Mouse (Mus musculus): ENCODE data around the gene Plin2. TPM values are rescaled to one million over a fixed set of nuclear protein-coding genes. Genes with fewer than 3 reads are reported as not detected.
"Not testable (repeated sequence)": the region's sequence is repeated elsewhere in the genome, so short reads cannot be mapped to it uniquely, and the experiment has no call there.

Plin2 gene
- polyA plus RNA-seq, 1 experiment from 2014 or later, result 51.9 TPM

DNA sequence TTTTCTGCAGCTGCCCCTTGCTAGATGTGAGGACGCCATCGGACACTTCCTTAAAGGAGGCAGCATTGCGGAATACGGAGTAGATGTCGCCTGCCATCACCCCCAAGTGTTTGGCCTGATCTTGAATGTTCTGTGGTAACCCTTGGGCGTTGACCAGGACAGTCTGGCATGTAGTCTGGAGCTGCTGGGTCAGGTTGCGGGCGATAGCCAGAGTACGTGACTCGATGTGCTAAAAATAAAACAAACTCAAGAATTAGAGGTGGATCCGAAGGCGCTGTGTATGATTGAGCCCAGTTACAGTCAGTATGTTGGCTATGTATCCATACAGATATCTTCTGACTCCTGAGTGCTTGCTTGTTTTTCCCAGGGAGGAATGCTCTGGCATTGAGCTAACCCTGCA is 12.7 kb downstream of the Plin2 start:
- peaks cover 32% of the 10 kb centered on the region for H3K36me3 ChIP-seq
- ATAC-seq (ENCODE audit: low FRiP score, low read depth), result no peak
- WGBS, result 98% methylated on average over 12 of the region's 12 CpGs

GRCm38 (mm10) chr4:86656410-86656809 is 13.4 kb downstream of the Plin2 start:
- H3K27me3 ChIP-seq; H3K9me3 ChIP-seq; H3K4me1 ChIP-seq (replicated peaks); H3K4me2 ChIP-seq; ATAC-seq (ENCODE audit: low FRiP score, low read depth); H3K9ac ChIP-seq; H3K4me3 ChIP-seq; H3K27ac ChIP-seq (replicated peaks): not testable (repeated sequence)
- 91% methylated on average over 8 of the region's 8 CpGs for WGBS
- H3K36me3 ChIP-seq, result peaks cover 32% of the 10 kb centered on the region

More for the DNA sequence above, 12.7 kb downstream of the Plin2 start:
- Histone ChIP-seq H3K4me3 (no peak overlapping the region), H3K9me3 (no peaks in the 10 kb centered on the region), H3K9ac (no peak overlapping the region), H3K27ac (replicated peaks) (no peak overlapping the region), H3K4me2 (no peak overlapping the region), H3K27me3 (no peaks in the 10 kb centered on the region), H3K4me1 (replicated peaks) (no peaks in the 10 kb centered on the region)

- Histone ChIP-seq H3K9me3 (no peaks in the 10 kb centered on the region), H3K4me3 (no peak overlapping the region), H3K27me3 (no peaks in the 10 kb centered on the region), H3K4me1 (replicated peaks) (no peaks in the 10 kb centered on the region), H3K27ac (replicated peaks) (no peak overlapping the region), H3K4me2 (no peak overlapping the region), H3K9ac (no peak overlapping the region), H3K36me3 (no peaks in the 10 kb centered on the region)
- no peak for ATAC-seq (ENCODE audit: low FRiP score, low read depth)
- WGBS, result 71% methylated on average over 10 of the region's 10 CpGs
Measured at GRCm38 (mm10) chr4:86651686-86652384, 18.0 kb downstream of the Plin2 start.

DNA sequence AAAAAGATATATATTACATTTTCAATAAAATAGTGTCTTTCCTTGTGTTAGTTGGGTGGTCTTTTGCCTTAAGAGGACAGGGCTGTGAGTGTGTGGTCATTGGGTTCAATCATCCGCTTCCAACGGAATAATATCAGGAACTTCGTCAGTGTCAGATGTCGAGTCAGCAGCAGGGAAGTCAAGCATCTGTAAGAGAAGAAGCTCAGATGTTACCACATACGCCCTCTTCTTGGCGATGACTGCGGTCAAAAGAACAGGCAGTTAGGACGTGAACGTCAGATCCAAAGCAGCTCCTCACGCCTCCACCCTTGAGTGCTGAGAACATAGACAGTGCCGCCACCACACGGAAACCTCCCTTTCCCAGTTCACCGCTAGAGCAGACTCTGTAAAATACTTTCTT is 21.5 kb downstream of the Plin2 start:
- H3K4me1 ChIP-seq (replicated peaks); H3K4me3 ChIP-seq; H3K36me3 ChIP-seq; H3K4me2 ChIP-seq; H3K9ac ChIP-seq; H3K27ac ChIP-seq (replicated peaks); H3K9me3 ChIP-seq; H3K27me3 ChIP-seq; ATAC-seq (ENCODE audit: low FRiP score, low read depth): not testable (repeated sequence)
- 93% methylated on average over 10 of the region's 13 CpGs for WGBS

DNA sequence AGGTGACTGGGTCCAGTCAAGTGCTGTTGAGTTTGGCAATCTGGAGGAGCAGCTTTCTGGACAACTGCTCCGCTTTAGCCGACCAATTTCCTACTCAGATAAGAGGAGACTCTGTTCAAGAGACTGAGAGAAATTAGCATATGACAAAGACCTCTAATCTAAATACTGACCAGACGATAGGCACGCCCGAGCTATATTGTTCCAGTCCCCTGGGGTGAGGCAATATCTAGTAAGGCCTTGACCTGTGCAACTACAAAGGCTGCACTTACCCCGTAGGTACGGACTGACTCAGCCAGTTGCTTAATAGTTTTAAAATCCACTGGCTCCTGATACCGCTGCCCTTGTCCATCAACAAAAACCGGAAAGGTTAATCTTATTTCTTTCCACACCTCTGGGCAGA is 32.3 kb downstream of the Plin2 start:
- 89% methylated on average over 9 of the region's 9 CpGs for WGBS
- not testable (repeated sequence) for H3K36me3 ChIP-seq; ATAC-seq (ENCODE audit: low FRiP score, low read depth)

DNA sequence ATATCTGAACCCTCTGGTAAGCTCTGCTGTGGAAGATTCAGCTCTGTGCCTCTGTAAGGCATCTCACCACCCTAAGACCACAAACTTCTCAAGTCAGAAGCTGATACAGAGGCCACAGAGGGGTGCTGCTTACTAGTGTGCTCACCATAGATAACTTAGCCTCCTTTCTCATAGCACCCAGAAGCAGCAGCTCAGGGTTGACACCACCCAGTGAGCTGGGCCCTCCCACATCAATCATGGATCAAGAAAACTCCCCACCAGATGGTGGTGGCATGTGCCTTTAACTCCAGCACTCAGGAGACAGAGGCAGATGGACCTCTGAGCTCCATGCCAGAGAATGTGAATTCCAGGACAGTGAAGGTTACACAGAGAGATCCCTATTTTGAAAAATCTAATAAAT is 35.0 kb downstream of the Plin2 start:
- not testable (repeated sequence) for H3K9ac ChIP-seq; ATAC-seq (ENCODE audit: low FRiP score, low read depth); H3K36me3 ChIP-seq; H3K27me3 ChIP-seq; H3K4me1 ChIP-seq (replicated peaks); H3K9me3 ChIP-seq; H3K4me3 ChIP-seq; H3K27ac ChIP-seq (replicated peaks); H3K4me2 ChIP-seq

More for the DNA sequence above, 32.3 kb downstream of the Plin2 start:
- not testable (repeated sequence) for H3K27ac ChIP-seq (replicated peaks); H3K27me3 ChIP-seq; H3K9ac ChIP-seq; H3K4me2 ChIP-seq; H3K4me3 ChIP-seq; H3K9me3 ChIP-seq; H3K4me1 ChIP-seq (replicated peaks)

DNA sequence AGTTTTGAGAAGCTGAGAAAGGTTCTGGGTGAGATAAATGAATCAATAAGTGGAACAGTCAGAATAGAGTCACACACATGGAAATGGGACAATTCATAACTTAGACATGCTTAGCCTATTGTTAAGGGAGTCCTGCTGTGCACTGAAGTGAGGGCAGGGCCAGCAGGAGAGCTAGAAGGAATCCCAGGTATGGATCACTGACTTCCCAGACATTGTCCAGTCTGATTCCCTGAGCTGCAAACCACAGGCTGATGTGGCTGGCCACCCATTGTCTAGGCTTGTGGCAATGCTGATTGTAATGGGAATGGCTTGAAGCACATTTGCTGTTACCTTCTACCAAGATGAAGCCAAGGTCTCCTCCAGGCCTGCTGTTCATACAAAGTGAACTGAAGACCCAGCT is 35.5 kb downstream of the Plin2 start:
- H3K36me3 ChIP-seq; H3K9me3 ChIP-seq; H3K27ac ChIP-seq (replicated peaks); H3K4me2 ChIP-seq; ATAC-seq (ENCODE audit: low FRiP score, low read depth); H3K4me1 ChIP-seq (replicated peaks); H3K4me3 ChIP-seq; H3K27me3 ChIP-seq; H3K9ac ChIP-seq: not testable (repeated sequence)

GRCm38 (mm10) chr4:86632556-86632955 is 37.3 kb downstream of the Plin2 start:
- not testable (repeated sequence) for ATAC-seq (ENCODE audit: low FRiP score, low read depth); H3K9me3 ChIP-seq; H3K27me3 ChIP-seq; H3K4me1 ChIP-seq (replicated peaks); H3K36me3 ChIP-seq; H3K9ac ChIP-seq; H3K4me2 ChIP-seq; H3K27ac ChIP-seq (replicated peaks); H3K4me3 ChIP-seq
- 75% methylated on average over 4 of the region's 5 CpGs for WGBS

DNA sequence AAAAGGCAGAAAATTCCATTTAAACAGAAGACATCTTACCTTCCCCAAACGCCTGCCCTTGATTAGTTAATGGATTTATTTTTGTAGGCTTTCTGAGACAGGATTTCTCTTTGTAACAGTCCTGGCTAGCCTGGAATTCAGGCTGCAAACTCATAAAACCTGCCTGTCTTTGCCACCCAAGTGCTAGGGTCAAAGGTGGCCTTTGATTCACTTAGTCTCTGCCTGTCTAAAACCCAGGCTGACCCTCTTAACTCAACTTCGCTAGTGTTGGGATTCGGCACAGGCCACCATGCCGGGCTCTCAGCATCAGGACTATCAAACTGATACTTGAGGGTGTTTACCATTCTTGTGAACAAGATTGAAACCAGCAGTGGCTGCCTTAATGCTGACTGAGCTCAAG is 38.0 kb downstream of the Plin2 start:
- Histone ChIP-seq H3K9me3 (no peaks in the 10 kb centered on the region), H3K27ac (replicated peaks) (no peak overlapping the region), H3K4me1 (replicated peaks) (no peaks in the 10 kb centered on the region), H3K4me3 (no peak overlapping the region), H3K27me3 (no peaks in the 10 kb centered on the region), H3K36me3 (no peaks in the 10 kb centered on the region), H3K9ac (no peak overlapping the region), H3K4me2 (no peak overlapping the region)
- 87% methylated on average over 4 of the region's 4 CpGs for WGBS
- no peak for ATAC-seq (ENCODE audit: low FRiP score, low read depth)

- H3K9me3 ChIP-seq; H3K4me1 ChIP-seq (replicated peaks); H3K9ac ChIP-seq; H3K27me3 ChIP-seq; H3K27ac ChIP-seq (replicated peaks); ATAC-seq (ENCODE audit: low FRiP score, low read depth); H3K4me2 ChIP-seq; H3K4me3 ChIP-seq; H3K36me3 ChIP-seq: not testable (repeated sequence)
- WGBS, result 93% methylated on average over 7 of the region's 7 CpGs
Measured at GRCm38 (mm10) chr4:86626496-86626895, 43.4 kb downstream of the Plin2 start.

DNA sequence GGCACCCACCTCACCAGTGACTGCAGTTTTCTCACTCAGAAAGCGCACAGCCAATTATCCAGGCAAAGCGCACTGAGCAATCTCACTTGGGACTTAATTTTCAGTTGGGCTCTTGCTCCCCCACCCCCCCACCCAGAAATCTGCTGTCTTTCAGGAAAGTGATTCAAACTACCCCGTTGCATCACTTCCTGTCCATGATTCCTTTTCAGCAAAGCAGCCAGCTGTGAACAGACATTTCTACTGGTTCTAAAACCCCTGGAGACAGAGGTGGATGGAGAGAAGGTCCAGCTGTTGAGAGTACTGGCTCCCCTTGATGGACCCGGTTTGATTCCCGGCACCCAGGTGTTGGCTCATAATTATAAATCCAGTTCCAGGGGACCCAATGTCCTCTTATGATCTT is 44.4 kb downstream of the Plin2 start:
- no peaks in the 10 kb centered on the region for H3K9me3 ChIP-seq
- H3K9ac ChIP-seq, result no peak overlapping the region
- H3K27ac ChIP-seq (replicated peaks), result no peak overlapping the region
- no peak overlapping the region for H3K4me2 ChIP-seq
- no peaks in the 10 kb centered on the region for H3K27me3 ChIP-seq
- 88% methylated on average over 5 of the region's 5 CpGs for WGBS
- H3K4me3 ChIP-seq, result no peak overlapping the region
- no peaks in the 10 kb centered on the region for H3K4me1 ChIP-seq (replicated peaks)
- ATAC-seq (ENCODE audit: low FRiP score, low read depth), result no peak
- no peaks in the 10 kb centered on the region for H3K36me3 ChIP-seq

GRCm38 (mm10) chr4:86622532-86622931 is 47.3 kb downstream of the Plin2 start:
- 93% methylated on average over 1 of the region's 1 CpGs for WGBS
- not testable (repeated sequence) for H3K36me3 ChIP-seq; H3K4me3 ChIP-seq; H3K27ac ChIP-seq (replicated peaks); H3K4me1 ChIP-seq (replicated peaks); H3K9ac ChIP-seq; H3K27me3 ChIP-seq; H3K4me2 ChIP-seq; ATAC-seq (ENCODE audit: low FRiP score, low read depth); H3K9me3 ChIP-seq

DNA sequence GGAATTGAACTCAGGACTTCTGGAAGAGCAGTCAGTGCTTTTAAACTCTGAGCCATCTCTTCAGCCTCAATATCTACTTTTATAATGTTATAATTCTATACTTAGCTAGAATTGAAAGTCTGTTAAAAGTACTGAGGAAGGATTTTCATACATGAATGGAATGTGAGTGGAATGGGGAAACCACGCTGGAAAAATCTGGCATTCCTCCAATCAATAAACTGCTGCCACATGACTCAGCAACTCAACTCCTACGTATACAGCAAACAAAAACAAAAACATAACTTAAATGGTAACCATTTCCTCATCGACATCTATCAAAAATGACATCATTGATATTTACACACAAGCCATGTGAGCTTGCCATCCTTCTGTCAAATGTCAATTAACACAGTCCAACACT is 47.7 kb downstream of the Plin2 start:
- ATAC-seq (ENCODE audit: low FRiP score, low read depth), result no peak
- Histone ChIP-seq H3K4me3 (no peak overlapping the region), H3K27ac (replicated peaks) (no peak overlapping the region), H3K36me3 (no peaks in the 10 kb centered on the region), H3K9ac (no peak overlapping the region), H3K9me3 (no peaks in the 10 kb centered on the region), H3K4me1 (replicated peaks) (no peaks in the 10 kb centered on the region), H3K4me2 (no peak overlapping the region), H3K27me3 (no peaks in the 10 kb centered on the region)
- WGBS, result 75% methylated on average over 3 of the region's 3 CpGs

Measured in hindbrain, embryonic 15.5 days (tissue).